Mouse (Mus musculus) lung, adult 2 months (tissue): ENCODE measurements around the gene Olfr954.

ENCODE experiments used
- CTCF ChIP-seq: fragments of 200-500 bp; IDR thresholded peaks from 2 replicates; pipeline ENCODE4 v1.5.1; 2011; ENCODE audit warnings: mild to moderate bottlenecking, low read length, control low read depth; ENCODE audit not compliant: insufficient read depth
- POLR2A ChIP-seq: fragments of 200-500 bp; IDR thresholded peaks from 2 replicates; pipeline ENCODE4 v1.6.1; 2011; ENCODE audit warnings: low read depth, mild to moderate bottlenecking, control low read depth, low read length, borderline replicate concordance; ENCODE audit errors: extremely low read depth

GRCm38 (mm10) chr9:39456401-39456800 is at the start of gene Olfr954:
- TF ChIP-seq POLR2A (no peak), CTCF (no peak)
